Mouse (Mus musculus) embryonic stem cell, embryonic (primary cell): ENCODE measurements around the gene Gpatch2l.

ENCODE experiments used
- CTCF ChIA-PET, 4 experiments: fragments of 300-600 bp in 2 of 4; fragments of 350-600 bp in 2 of 4; sonication (Branson Sonifier 250); formaldehyde crosslinking; loops; one replicate each; lab custom pipeline; 2022; ENCODE audit warnings: inconsistent platforms in 2 of 4; lab: Charles Lee
- POLR2A ChIA-PET, 4 experiments: fragments of 300-600 bp in 2 of 4; fragments of 350-600 bp in 2 of 4; sonication (Branson Sonifier 250); formaldehyde crosslinking; loops; one replicate each; lab custom pipeline; 2022; ENCODE audit warnings: antibody characterized with exemption in 4 of 4, inconsistent platforms in 1 of 4; lab: Charles Lee

The Gpatch2l gene

GRCm38 (mm10) chr12:86241604-86242536 is at the start of gene Gpatch2l:
TSS of gene Gpatch2l (plus strand) at chr12:86241858.
- POLR2A ChIA-PET: interaction anchor here in 3 of 4 experiments (0.5 to 2.7 kb wide), 25 partner anchors 9 to 705 kb away, joined by 3 to 12 read pairs (median 4); partner anchors contain the start of genes Cipc (in 1 of the 3) and Flvcr2 (in 1 of the 3)

GRCm38 (mm10) chr12:86192036-86192449 is 49.6 kb upstream of the Gpatch2l start:
- CTCF ChIA-PET: no interaction called here
- POLR2A ChIA-PET: interaction anchor here in 1 of 4 experiments (1.5 kb wide), 1 partner anchor 39 kb away, joined by 3 read pairs; no protein-coding TSS in a partner anchor

More at GRCm38 (mm10) chr12:86241604-86242536, at the start of gene Gpatch2l:
- CTCF ChIA-PET: interaction anchor here in 2 of 4 experiments (1.0 to 1.2 kb wide), 4 partner anchors 39 to 110 kb away, joined by 3 read pairs; no protein-coding TSS in a partner anchor

GRCm38 (mm10) chr12:86196944-86197343 is 44.7 kb upstream of the Gpatch2l start:
- POLR2A ChIA-PET: interaction anchor here in 1 of 4 experiments (0.8 kb wide), 1 partner anchor 76 kb away, joined by 5 read pairs; no protein-coding TSS in a partner anchor
- CTCF ChIA-PET: interaction anchor here in 1 of 4 experiments (1.5 kb wide), 1 partner anchor 9 kb away, joined by 4 read pairs; no protein-coding TSS in a partner anchor

GRCm38 (mm10) chr12:86203443-86204057 is 38.1 kb upstream of the Gpatch2l start:
- POLR2A ChIA-PET: interaction anchor here in 1 of 4 experiments (1.3 kb wide), 1 partner anchor 14 kb away, joined by 3 read pairs; no protein-coding TSS in a partner anchor

GRCm38 (mm10) chr12:86211099-86211520 is 30.5 kb upstream of the Gpatch2l start:
- ChIA-PET POLR2A (interaction anchor here in 1 of 4 experiments (1.2 to 1.3 kb wide), 2 partner anchors 23 to 30 kb away, joined by 3 to 4 read pairs; partner anchors contain the start of gene Gpatch2l), CTCF (interaction anchor here in 2 of 4 experiments (0.6 to 1.3 kb wide), 3 partner anchors 8 to 23 kb away, joined by 3 read pairs; no protein-coding TSS in a partner anchor)

More at GRCm38 (mm10) chr12:86203443-86204057, 38.1 kb upstream of the Gpatch2l start:
- CTCF ChIA-PET: interaction anchor here (0.6 to 0.7 kb wide), 9 partner anchors 8 to 317 kb away, joined by 3 to 4 read pairs (median 3); partner anchors contain the start of gene Gpatch2l (in 1 of the 4)

- POLR2A ChIA-PET: interaction anchor here in 2 of 4 experiments (0.6 to 1.0 kb wide), 5 partner anchors 23 to 368 kb away, joined by 3 to 5 read pairs (median 3); no protein-coding TSS in a partner anchor
- CTCF ChIA-PET: interaction anchor here in 3 of 4 experiments (0.6 to 1.1 kb wide), 4 partner anchors 10 to 190 kb away, joined by 3 to 4 read pairs (median 4); no protein-coding TSS in a partner anchor
These were observed 28.8 kb upstream of the Gpatch2l start for GRCm38 (mm10) chr12:86212693-86213470.

- ChIA-PET POLR2A (interaction anchor here in 2 of 4 experiments (0.5 to 0.8 kb wide), 2 partner anchors 42 to 50 kb away, joined by 3 read pairs; no protein-coding TSS in a partner anchor), CTCF (interaction anchor here in 3 of 4 experiments (0.5 to 0.6 kb wide), 3 partner anchors 21 to 968 kb away, joined by 3 to 6 read pairs (median 4); no protein-coding TSS in a partner anchor)
These were observed 27.5 kb upstream of the Gpatch2l start for GRCm38 (mm10) chr12:86214201-86214600.

- ChIA-PET CTCF (no interaction called here), POLR2A (no interaction called here)
These were observed 24.8 kb upstream of the Gpatch2l start for GRCm38 (mm10) chr12:86216687-86217421.

GRCm38 (mm10) chr12:86220200-86221021 is 21.2 kb upstream of the Gpatch2l start:
- POLR2A ChIA-PET: interaction anchor here in 2 of 4 experiments (1.1 to 1.2 kb wide), 3 partner anchors 21 to 62 kb away, joined by 3 to 5 read pairs (median 3); partner anchors contain the start of gene Gpatch2l (in 1 of the 2)
- CTCF ChIA-PET: no interaction called here

GRCm38 (mm10) chr12:86221074-86221703 is 20.5 kb upstream of the Gpatch2l start:
- ChIA-PET CTCF (no interaction called here), POLR2A (interaction anchor here in 3 of 4 experiments (0.5 to 1.2 kb wide), 4 partner anchors 21 to 620 kb away, joined by 3 to 9 read pairs (median 4); partner anchors contain the start of gene Gpatch2l (in 1 of the 3))

GRCm38 (mm10) chr12:86234295-86234694 is 7.4 kb upstream of the Gpatch2l start:
- CTCF ChIA-PET: interaction anchor here in 3 of 4 experiments (0.6 to 0.7 kb wide), 3 partner anchors 71 to 1042 kb away, joined by 3 to 7 read pairs (median 4); no protein-coding TSS in a partner anchor
- POLR2A ChIA-PET: interaction anchor here in 2 of 4 experiments (0.7 kb wide), 2 partner anchors 15 to 55 kb away, joined by 11 to 12 read pairs; no protein-coding TSS in a partner anchor

- CTCF ChIA-PET: no interaction called here
- POLR2A ChIA-PET: interaction anchor here in 1 of 4 experiments (1.0 kb wide), 1 partner anchor 87 kb away, joined by 3 read pairs; no protein-coding TSS in a partner anchor
These were observed 2.9 kb upstream of the Gpatch2l start for GRCm38 (mm10) chr12:86238736-86239135.

GRCm38 (mm10) chr12:86242563-86242962 is 905 bp downstream of the Gpatch2l start:
- CTCF ChIA-PET: interaction anchor here in 1 of 4 experiments (1.1 kb wide), 1 partner anchor 110 kb away, joined by 3 read pairs; no protein-coding TSS in a partner anchor
- POLR2A ChIA-PET: interaction anchor here in 2 of 4 experiments (0.6 to 2.7 kb wide), 14 partner anchors 11 to 705 kb away, joined by 3 to 12 read pairs (median 4); partner anchors contain the start of genes Cipc (in 1 of the 2) and Flvcr2 (in 1 of the 2)

- POLR2A ChIA-PET: interaction anchor here in 2 of 4 experiments (0.6 to 2.7 kb wide), 7 partner anchors 9 to 227 kb away, joined by 3 to 12 read pairs (median 3); no protein-coding TSS in a partner anchor
- CTCF ChIA-PET: no interaction called here
These were observed 2.3 kb downstream of the Gpatch2l start for GRCm38 (mm10) chr12:86243936-86244335.

- CTCF ChIA-PET: interaction anchor here in 1 of 4 experiments (1.0 kb wide), 1 partner anchor 55 kb away, joined by 3 read pairs; no protein-coding TSS in a partner anchor
- POLR2A ChIA-PET: no interaction called here
These were observed 8.5 kb downstream of the Gpatch2l start for GRCm38 (mm10) chr12:86250183-86250582.
